Mouse (Mus musculus): ENCODE measurements around the gene Chd2. TPM values are rescaled to one million over a fixed set of nuclear protein-coding genes. Genes with fewer than 3 reads are reported as not detected.
A peak's percentile ranks its signal among the peaks of the same experiment; 100 is the strongest.
"Not testable (repeated sequence)": the region's sequence is repeated elsewhere in the genome, so short reads cannot be mapped to it uniquely, and the experiment has no call there.

The Chd2 gene
- total RNA-seq, 2 experiments from 2014 or later: 42.9 to 57.0 TPM

DNA sequence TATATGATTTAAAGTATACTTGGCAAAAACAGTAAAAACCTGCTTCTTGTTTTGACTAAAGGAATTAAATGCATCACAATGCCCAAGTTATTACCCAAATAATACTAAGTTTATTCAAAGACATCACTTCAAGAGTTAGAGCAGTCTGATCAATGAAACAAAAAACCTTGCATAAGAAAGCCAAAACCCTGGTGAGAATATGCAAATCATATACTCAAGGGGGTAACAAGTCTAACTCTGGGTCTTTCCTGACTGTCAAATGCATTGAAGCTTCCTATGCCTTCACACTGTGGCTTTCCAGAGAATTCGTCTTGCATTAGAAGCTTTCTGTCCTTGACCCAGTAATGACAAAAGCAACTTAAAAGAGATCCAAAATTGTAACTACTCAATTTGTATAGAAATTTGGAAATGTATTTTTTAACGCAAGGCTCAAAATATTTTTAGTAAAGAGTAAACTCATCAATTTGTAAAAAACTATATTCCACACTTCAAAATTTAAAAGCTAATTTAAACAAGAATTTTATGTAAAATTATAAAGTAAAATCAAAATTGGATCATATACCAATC is 2.4 kb downstream of the Chd2 start:
- DNase-seq: no peak

DNA sequence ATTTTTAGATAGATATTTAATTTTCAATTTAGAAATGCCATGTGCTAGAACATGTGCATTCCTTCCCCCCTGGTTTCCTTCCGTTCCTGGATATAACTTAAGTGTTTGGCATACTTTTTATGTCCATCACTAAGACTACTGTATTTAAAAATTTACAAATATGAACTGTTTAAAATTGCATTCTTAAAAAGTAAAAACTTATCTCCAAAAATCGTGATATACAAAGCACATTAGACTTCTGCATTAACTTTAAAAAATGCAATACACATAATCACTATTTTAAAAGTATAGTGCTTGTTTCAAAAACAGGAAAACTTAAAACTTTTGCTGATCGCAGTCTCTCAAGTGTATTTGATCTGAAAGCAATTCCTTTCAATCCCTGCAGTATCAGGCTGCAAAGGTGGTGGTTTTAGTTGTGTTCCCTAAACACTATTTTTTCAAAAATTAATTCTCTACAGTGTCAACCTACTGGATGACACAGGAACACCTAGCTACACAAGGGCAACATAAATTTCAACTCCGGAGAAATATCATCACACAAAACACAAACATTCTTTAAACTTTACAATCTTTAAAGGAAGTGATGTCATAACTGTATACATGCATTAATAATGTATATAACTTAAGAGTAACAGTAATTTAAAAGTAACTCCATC is 3.1 kb downstream of the Chd2 start:
- no peak for DNase-seq

DNA sequence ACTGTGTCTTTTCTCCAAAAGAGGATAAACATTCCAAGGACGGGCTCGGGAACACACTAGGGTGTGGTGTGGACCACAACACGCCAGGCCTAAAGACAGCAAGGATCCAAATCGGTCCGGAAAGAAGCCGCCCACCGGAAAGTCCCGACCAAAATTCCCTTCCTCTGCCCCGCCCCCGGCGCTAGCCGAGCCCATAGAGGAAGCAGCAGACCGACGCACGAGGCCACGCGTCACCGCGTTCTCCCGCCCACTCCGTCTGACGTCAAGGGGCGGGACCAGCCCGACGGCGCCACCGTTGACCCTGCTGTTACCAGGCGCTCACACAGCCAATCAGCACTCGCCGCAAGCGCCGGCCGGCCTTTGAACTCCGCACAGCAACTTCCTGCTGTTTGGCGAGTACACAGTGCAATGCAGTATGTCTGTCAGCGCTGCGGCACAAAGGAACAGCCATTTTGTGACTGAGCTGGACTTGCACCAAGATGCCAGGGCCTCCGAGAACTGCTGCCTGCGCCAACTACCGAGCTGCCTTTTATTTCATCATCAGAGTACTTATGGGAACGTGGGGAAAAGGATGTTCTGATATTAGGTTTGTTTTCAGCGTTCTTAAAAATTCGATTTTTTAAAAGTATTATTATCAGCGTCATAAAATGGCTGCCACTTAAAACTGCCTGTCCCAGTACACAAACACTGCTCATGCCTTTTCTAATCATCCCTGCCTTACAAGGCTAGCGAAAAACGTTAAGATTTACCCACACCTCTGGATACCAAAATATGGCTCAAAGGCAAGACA is 3.8 kb downstream of the Chd2 start:
- DNase-seq: peak; percentile 100

DNA sequence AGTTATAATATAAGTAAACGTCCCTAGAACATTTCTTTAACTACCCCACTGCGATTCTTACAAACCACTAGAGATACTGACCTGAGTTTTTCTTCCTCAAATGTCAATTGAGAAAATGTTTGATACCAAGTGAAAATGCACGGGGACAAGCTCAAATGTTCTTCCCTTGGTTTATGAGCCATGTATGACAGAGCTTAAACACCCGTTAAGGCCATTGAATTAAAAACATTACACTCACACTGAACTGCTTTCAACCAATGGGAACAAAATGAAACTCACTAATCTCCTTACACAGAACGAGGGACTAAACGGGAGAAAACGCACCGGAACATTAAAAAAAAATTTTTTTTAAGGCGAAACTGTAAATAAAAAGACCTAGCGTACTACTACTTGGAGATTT is 4.4 kb downstream of the Chd2 start:
- no peak for DNase-seq

DNA sequence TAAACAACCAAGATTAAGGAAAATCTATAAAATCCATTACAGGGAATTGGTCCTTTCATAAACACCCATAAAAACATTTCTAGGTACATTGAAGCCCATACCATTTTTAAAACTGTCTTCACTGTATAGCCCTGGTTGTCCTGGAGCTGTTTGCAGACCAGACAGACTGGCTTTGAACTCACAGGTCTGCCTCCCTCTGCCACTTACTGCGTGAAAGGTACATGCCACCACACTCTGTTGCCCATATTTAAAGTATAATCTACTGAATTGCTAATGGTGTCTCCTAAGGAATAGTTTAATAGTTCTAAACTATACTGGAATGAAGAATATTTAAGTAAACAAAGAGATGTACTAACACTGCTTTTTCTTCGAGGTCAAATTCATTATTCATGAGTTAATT is 5.1 kb downstream of the Chd2 start:
- no peak for DNase-seq

DNA sequence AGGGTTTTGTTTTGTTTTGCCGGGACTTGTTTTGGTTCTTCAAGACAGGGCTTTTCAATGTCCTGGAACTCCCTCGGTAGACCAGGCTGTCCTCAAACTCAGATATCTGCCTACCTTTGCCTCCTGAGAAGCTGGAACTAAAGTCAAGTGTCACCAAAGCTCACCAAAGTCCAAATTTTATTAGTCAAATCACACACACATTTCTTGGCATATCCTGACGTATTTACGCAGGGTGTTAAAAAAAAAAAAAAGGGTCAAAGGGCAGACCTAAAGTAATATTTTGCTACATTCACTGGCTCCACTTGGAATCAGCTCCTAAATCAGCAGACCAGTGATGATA is 5.8 kb downstream of the Chd2 start:
- no peak for DNase-seq

DNA sequence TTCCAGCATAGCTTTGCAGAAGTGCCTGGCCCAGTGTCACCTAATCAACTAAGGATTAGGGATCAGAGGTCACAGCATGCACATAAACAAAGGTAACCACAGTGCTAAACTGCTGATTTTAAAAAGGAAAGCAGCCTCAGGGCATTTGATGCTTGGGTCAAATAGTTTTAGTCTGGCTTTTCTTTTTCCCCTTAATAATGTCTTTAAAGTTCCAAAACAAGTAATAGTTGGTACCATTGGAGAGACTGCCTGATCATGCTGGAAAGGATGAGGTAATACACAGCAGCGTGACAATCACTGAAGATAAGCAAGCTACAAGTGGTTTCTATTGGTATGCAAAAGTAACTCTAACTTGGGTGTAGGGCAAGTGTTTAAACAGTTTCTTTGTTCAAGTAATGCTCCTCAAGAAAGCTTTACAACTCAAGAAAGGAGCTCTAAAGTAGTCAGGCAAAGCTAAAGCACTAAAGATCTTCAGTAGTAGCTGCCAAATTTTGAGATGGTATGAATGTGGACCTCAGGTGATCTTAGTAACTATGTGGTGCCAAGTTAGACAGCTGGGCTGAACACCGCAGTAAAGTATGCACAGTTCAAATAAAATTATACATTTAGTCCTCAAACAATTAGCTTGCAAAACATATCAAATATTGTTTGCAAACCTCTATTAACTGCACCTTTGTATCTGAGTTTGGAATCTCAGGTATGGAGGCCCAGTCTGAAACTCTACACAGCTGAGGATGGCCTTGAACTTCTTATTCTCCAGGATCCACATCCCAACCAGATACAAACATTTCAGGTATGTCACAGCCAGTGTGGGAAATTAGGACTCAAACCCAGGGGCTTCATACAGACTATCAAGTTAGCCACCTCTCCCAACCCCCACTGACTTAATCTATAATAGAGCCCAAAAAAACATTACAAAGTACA is 6.4 kb downstream of the Chd2 start:
- no peak for DNase-seq

DNA sequence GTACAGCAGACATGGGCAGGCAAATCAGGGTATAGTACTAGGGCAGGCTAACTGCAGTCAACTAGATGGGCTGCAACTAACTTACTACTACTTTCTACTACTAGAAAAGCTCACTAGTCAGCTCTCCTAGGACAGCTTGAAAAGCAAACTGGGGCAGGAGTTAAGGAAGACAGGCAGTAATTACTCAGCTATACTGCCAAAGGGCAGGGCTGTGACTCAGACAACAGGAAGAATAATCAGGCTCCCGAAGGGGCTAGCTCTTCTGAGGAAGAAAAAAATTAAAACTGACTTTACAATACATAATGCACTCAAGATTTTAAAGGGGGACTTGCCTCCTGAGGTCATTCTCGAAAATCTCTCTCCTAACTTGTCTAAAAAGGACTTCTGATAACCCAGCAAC is 8.2 kb downstream of the Chd2 start:
- no peak for DNase-seq

DNA sequence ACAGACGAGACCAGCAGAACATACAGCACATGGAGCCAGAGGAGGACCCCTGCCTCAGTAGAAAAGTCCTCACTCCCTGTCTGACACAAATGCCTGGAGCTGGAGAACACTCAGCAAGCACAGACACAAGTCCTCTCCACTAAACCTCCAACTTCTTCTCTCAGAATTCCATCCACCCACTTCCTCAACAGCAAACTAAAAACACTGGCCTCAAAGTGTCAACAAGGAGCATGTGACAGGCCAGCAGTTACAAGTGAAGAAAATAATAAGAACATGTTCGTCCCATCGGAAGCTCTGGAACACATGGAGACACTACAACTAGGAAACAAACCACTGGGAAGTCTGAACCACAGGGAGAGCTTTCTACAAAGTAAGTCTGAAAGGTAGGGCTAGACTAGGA is 8.7 kb downstream of the Chd2 start:
- DNase-seq: no peak

DNA sequence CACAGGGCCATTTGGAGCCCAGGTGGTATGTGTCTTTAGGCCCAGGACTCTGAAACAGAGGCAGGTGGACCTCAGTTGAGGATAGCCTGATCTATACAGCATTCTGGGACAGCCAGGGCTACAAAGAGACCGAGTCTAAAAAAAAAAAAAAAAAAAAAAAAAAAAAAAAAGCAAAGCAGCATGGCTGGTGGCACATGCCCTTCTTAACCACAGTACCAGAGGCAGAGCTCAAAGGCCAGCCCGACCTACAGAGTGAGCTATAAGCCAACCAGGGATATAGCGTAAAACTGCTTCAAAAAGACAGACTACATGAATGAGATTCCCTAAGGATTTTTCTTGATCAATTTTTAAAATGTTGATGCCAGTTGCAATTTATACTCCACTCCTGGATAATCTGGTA is 9.5 kb downstream of the Chd2 start:
- DNase-seq: no peak

DNA sequence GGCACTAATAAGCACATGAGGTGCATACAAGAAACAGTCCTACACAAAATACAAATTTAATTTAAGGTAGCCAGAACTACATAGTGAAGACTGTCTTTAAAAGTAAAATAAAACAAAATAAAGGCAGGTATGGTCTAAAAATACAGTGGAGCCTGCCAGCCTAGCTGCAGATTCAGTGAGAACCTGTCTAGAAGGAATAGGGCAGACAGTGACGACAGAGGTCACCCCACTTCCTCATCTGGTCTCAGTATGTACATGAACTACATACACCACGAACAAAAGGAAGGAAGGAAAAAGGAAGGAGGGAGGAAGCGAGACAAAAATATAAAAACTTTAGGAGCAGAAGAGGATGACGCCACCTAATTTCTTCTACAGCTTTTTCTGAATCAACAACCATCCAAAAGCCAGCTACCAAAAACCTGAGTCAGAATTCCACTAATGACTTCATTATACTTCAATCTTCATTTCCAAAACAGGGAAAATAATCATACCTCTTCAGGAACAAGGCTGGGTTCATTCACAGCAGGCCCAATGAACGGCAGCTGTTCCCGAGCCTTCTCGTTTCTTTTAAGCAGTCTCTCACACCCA is 10.0 kb downstream of the Chd2 start:
- DNase-seq: no peak

DNA sequence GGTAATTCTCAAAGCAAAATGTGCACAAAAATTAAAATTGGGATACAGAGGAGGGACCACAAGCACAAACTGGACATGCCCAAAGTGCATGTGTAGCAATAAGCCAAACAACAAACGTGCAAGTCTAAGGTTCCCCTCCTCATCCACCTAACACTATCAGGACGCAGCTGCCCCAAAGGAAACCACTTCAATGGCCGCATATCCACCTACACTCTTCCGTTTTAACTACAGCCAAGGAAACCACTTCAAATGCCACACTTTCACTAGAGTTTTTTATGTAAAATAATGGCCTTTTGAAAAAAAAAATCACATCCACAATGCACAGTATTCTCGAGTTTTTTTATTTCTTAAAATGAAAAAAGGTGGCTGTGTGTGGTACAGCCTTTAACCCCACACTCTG is 10.8 kb downstream of the Chd2 start:
- DNase-seq: no peak

DNA sequence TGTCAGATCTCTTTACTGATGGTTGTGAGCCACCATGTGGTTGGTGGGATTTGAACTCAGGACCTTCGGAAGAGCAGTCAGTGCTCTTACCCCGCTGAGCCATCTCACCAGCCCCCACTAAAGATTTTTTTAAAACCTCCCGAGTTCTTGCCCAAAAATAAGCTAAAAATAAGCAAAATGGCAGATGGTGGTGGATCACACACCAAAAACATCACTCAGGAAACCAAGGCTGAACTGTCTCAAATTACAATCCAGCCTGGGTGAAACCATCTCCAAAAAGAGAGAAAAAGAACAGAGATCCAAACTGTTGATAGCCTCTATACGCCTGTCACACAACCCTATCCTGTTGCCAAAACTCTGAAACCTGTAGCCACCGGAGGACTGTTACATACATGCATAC is 11.5 kb downstream of the Chd2 start:
- no peak for DNase-seq

DNA sequence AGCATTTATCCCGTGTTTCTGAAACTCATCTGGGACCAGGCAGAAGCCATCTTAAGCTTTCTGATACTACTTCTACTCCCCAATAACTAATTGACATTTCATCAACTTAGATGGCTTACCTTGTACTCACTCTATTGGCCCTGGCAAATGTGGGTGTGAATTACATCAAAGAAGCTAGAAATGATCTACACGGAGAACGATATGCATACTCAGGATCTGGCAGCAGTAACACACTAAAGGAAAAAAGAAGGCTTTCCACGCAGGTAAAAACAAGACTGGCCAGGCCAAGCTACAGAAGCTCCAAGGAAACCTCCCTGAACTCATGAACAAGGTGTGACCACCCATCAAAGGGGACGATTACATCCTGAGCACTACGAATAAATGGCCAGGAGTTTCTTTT is 12.4 kb downstream of the Chd2 start:
- DNase-seq: no peak

DNA sequence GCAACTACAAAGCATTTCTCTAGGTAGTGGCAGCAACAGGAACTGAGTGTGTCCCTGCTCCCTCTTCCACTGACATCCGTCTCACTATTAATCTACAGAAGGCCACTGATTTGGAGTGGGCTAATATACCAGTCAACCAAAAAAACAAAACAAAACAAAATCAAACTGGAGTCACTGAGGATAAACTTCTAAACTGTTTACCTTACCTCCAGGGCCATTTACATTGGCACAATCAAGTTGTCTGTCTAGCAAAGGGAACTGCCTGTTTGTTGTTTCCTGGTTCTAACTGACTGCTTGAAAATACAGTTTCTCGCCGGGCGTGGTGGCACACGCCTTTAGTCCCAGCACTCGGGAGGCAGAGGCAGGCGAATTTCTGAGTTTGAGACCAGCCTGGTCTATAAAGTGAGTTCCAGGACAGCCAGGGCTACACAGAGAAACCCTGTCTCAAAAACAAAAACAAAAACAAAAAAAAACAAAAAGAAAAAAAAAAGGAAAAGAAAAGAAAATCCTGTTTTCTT is 13.2 kb downstream of the Chd2 start:
- DNase-seq: not testable (repeated sequence)

DNA sequence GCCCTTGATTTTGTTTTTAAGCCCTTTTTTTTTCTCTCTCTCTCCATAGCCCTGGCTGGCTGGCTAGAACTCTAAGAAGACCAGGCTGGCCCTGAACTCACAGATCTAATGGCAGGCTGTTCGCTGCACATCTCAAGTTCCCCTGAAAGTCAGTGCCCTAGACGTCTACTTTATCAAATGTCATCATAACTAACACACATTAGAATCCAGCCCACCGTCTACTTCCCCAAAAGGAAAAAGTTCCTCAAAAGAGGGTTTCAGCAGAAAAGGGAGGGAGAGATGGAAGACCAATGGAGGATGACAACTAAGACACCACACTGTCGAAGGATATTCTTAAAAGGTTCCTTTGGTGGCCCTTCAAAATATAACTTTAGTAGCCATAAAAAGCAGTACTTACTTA is 14.4 kb downstream of the Chd2 start:
- no peak for DNase-seq

DNA sequence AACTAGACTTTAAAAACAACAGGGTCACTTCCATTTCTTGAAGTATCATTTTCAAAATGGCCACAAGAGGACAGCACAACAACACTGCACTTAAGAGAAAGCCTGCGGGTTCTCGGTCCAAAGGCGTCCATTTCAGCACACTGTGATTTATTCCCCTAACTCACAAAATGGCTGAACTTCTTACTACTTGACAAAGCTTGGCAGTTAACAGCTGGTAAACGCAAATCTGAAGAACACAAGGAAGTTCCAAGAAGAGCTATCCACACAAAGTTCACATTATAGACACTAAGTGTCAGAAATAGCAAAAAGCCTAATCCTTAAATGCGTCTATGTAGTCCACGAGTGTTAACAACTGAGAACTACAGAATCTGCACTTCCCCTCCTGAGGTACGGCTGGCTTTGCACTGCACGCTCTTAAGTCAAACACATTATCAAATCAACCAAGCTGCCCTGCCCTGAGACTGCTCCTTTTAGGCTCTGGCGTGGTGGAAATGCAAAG is 17.1 kb downstream of the Chd2 start:
- no peak for DNase-seq

DNA sequence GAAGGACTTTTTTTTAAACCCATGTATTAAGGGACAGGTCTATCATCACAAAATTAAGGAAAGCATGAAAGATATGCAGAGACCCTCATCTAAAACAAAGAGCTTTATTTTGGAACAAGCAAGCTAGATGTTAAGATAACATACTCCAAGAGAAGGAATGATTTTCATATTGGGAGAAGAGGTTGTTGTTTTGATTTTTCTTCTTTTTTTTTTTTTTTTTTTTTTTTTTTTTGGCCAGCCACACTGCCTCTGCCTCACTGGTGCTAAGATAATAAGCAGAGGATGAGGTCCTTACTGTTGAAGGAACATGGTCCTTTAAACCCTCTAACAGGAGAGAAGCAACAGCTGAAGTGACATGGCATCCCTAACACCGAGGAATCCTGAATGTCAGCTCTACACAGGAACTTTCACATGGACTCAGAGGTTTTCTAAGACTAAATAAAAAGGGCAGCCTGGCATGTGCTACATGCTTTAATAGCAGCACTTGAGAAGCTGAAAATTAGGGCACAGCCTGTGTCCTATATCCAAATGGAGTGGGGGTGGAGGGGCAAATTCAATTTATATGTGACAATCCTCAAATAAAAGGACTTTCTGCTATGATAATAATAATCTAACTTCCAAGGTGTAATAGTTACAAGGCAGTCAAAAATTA is 17.9 kb downstream of the Chd2 start:
- DNase-seq: no peak

DNA sequence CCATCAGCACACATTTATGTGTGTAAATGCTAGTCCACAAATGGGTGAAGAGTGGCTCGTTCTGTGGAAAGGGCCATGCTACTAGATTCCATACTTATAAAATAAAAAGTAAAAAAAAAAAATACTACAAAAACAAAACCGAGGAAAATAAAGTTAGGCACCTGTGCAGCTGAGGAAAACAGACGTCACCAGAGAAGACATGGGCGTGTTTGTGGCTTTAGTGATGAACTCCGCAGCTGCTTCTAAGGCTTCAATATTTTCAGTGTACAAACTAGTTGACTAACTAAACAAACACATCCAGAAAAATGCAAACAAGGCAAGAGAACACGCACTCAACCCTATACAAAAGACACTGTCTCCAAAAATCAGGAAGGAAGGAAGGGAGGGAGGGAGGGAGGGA is 18.4 kb downstream of the Chd2 start:
- DNase-seq: no peak

DNA sequence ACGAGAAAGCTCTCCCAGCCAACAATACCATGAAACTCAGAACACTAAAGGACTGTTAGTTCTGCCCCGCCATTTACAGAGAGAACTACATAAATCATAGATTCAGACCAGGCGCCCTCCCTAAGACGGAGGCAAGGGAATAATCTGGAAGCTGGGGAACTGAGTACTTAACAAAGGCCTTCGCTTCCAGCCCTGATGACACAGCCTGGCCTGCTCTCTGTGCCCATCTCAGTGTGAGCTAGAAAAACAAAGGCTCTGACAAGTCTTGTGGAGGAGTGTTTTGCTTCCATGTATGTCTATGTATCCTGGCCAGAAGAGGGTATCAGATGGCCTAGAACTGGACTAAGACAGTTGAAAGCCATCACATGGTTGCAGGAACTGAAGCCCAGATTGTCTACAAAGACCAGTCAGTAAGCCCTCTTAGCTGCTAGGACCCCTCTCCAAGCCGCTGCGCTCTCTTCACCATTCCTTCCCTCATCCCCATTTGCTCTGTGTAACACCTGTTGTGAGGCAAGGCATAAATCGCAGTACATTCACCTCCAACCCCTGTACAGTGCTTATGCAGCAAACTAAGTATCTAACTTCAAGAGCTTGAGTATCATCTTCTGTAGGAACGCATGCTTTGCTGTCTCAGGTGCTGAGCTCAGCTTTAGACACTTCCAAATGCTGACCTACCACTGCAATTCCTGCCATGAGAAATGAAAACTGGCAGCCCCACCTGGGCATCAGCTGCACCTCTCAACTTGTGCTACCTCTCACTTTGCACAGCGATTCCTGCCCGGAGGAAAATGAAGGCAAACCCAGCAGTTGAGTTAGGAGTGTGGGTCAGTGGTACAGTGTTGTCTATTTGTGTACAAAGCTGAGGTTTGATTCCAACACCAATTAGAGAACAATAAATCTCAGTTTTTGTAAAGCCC is 20.1 kb downstream of the Chd2 start:
- no peak for DNase-seq
